Mouse (Mus musculus): ENCODE results near the gene Actg2.

Gene Actg2

DNA sequence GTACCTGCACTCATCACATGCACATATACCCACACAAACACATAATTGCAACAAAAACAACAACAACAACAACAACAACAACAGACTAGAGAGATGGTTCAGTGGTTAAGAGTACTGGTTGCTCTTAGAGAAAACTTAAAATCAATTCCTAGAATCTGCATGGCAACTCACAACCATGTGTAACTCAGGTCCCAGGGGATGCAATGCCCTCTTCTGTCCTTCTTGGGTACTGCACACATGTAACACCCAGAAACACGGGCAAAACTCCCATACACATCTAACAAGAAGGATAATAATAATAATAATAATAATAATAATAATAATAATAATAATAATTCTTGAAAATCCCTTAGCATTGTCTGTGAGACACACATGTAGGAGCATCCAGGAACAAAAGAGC is 23.6 kb downstream of the Actg2 start:
- in situ Hi-C loops (cut with MseI, MboI) = loop anchor here (5.0 kb wide), 1 partner anchor 155 kb away; no protein-coding TSS in a partner anchor

DNA sequence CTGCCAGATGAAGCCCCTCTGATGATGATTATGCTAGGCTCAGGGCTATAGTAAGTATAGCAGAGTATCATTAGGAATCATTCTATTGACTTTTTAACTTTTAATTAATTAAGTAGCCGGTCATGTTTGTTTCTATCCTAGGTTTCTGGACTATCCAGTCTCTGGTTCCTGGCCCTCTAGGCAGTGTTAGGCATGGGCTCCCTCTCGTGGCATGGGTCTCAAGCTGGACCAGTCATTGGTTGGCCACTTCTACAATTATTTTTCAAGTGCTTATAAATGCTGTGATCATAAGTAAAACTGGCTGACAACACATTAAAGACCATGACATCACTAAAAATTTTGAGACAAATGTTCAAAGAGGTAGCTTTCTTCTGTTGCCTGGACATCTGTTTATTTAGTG is 25.9 kb downstream of the Actg2 start:
- in situ Hi-C loops (cut with MseI, MboI) = loop anchor here (5.0 kb wide), 1 partner anchor 153 kb away; no protein-coding TSS in a partner anchor

DNA sequence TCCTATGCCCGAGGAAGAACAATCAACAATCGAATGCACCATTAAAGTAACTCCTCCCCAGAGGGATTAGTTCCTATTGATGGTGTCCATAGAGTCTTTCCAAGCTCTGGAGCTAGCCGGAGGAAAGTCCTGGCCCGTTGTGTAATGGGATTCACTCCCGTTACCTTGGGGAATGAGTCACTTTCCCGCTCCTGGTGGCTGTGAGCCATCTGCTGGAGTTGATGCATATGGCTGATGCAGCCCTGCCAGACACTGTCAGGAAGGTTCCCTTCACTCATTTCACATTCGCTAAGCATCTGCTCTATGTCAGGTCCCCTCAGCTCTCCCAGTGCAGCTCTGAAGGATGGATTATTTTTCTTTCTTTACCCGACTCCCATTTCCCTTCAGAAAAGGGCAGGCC is 26.6 kb downstream of the Actg2 start:
- in situ Hi-C loops (cut with MseI, MboI) = no loop called here

DNA sequence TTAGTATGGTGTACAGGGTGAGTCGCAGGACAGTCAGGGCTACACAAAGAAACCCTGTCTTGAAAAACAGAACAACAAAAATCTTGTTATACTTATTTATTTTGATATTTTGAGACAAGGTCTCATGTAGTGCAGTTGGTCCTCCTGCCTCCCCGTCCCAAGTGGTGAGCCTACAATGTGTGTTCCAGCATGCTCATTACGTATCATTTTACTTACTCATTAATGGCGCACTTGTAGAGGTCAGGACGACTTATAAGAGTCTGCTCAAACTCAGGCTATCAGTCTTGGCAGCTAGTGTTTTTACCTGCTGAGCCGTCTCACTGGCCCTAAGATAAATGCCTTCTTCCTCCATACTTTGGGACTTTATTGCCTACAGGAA is 28.9 kb downstream of the Actg2 start:
- in situ Hi-C loops (cut with MseI, MboI) = no loop called here

DNA sequence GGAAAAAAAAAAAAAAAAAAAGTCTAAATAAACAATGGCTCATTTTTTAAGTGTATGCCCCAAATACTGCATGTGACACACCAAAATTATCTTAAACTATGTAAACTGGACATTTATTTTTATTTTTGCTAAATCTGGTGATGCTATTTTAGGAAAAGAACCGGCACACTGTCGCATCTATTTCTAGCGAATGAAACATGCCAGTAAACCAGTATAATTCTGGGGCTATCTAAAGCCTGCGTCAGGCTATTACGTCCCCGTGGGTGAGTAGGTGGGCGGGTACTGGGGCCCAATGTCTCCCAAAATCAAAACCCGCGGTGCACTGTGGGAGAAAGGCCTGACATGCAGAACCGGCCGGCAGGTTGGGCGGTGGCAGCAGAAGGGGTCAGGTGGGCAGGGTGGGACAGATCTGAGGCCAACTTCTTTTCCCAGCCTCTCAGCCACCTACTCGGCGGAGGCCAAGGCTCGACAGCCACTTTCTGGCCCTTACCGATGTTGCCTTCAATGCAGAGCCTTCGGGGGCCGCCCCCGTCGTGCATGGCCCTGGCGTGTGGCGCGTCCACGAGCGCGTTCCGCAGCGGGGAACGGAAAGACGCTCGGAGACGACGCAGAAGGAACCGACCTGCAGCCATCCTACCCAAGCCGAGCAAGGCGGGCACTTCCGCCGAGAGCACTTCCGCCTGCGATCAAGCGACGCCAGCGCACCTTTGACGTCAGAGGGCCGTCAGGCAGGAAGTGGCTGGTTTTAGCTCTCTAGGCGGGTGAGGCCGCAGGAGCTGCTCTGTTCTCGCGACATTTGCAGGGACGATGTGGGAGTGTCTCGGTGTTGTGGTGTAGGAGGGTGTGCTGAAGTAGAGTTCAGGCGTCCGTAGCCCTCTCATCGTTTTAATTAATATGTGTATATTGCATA is 29.6 kb downstream of the Actg2 start, which contains the start of gene Dguok:
Dguok (minus strand) TSS at position 712 of the 910 bp plus-strand sequence.
- in situ Hi-C loops (cut with MseI, MboI) = no loop called here

DNA sequence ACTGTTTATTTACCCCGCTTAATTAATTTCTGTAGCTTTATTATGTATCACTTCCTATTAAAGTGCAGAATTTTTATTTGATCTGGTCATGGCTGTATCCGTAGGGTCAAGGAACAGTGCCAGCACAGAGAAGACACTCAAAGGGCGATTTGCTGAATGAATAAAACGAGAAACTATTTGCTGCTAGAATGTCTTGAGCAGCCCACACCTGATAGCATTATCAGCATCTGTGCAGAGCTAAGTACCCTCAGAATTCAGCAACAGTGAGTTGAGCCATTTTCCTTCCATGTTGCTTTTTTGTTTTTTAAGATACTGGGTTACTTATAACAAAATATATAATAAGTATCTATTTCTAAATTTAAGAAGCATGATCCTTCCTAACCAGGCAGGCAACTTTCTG is 30.5 kb downstream of the Actg2 start:
- in situ Hi-C loops (cut with MseI, MboI) = no loop called here

DNA sequence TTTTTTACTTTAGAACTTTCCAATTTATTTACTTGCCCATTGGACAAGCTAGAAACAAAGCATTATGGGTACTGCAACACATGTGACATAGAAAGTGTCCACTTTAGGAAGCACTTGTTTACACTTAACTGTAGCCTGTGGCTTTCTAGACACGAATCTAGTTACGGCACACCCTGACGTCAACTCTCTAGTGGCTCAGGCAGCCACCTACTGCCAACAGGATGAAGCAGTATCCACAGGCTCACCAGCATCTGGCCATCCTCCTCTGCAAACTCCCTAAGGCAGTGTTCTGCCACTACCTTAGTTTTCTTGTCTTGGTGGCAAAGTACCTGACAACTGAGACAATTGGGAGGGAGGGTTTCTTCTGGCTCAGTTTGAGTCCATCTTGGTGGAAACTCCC is 32.7 kb downstream of the Actg2 start:
- in situ Hi-C loops (cut with MseI, MboI) = no loop called here

DNA sequence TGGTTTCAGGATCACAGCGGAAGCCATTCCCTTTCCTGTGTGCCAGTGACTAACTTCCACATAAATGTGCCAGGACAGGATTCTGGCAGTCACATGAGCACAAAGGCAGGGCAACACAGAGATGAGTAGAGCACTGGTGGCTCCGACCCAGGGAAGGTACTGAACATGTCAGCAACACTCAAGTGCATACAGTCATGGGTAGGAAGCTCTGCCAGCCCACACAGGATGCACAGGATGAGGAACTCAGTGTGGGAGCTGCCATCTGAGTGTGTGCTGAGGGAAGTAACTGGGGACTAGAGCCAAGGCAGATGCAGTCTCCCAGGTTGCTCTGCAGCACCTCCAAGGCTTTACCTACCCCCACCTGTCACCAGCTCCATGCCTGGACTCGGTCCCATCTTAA is 33.4 kb downstream of the Actg2 start:
- in situ Hi-C loops (cut with MseI, MboI) = no loop called here

DNA sequence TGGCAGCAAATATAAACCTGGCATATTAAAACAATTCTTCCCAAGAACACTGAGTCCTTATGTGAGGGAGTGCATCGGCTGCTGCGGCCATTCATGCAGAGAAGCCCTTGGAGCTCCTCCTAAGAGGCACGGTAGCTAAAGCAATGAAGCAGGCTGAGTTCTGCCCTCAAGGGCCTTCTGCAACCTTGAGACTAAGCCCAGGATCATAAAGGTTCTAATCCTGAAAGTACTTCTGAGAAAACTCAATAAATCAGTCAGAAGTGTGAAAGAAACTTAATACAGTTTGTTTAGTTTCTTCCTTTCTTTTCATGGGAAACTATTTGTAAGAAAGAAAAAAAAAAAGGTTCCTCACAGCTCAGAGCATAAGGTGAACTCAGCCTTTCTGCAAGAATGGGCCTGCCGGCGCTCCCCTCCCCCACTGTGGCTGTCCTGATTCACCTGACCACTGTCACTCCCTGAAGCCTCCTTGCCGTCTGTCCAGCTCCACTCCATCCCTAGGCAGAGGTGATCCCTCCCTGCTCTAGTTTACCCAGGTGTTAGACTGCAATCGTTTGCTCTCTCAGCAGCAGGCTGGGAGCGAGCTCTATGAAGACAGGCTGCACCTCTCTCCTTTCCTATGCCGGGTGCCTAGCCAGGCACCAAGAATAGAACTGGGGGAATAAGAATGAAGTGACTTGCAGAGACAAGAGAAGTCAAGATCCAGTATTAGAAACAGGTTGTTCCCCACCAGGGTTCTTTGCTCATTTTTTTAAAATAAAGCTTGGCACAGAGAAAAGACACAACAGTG is 34.3 kb downstream of the Actg2 start:
- in situ Hi-C loops (cut with MseI, MboI) = no loop called here

DNA sequence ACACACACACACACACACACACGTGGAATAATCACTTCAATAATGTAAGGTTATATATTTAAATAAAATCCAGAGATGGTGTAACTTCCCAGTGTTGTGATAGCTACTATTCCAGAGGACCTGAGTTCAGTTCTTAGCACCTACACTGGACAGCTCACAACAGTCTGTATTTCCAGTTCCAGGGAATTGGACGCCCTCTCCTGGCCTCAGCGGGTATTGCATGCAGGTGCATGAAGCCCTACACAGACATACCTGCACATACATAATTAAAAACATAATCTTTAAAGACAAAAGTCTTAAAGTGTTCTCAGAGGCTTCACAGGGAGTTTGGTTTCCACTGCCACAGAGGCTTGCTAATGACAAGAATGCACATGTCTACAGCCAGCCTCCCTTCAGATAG is 35.6 kb downstream of the Actg2 start:
- in situ Hi-C loops (cut with MseI, MboI) = no loop called here

DNA sequence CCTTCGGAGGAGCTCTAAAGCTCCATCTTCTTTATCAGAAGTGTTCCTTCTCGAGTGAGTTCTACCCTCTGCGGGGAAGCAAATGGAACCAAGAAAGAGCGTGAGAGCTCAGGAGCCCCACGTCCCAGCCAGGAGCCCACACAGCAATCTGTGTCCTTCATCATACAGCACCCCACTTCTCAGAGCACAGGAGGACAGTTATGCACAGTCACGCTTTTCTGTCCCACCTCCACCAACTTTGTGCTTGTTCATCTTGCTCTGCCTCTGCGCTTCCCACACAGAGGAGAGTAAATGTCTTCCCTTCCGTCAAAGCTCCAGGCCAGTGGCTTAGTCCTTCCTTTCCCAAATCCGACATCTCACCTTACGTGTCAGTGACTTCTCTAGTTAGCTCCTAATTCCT is 37.0 kb downstream of the Actg2 start:
- in situ Hi-C loops (cut with MseI, MboI) = no loop called here

DNA sequence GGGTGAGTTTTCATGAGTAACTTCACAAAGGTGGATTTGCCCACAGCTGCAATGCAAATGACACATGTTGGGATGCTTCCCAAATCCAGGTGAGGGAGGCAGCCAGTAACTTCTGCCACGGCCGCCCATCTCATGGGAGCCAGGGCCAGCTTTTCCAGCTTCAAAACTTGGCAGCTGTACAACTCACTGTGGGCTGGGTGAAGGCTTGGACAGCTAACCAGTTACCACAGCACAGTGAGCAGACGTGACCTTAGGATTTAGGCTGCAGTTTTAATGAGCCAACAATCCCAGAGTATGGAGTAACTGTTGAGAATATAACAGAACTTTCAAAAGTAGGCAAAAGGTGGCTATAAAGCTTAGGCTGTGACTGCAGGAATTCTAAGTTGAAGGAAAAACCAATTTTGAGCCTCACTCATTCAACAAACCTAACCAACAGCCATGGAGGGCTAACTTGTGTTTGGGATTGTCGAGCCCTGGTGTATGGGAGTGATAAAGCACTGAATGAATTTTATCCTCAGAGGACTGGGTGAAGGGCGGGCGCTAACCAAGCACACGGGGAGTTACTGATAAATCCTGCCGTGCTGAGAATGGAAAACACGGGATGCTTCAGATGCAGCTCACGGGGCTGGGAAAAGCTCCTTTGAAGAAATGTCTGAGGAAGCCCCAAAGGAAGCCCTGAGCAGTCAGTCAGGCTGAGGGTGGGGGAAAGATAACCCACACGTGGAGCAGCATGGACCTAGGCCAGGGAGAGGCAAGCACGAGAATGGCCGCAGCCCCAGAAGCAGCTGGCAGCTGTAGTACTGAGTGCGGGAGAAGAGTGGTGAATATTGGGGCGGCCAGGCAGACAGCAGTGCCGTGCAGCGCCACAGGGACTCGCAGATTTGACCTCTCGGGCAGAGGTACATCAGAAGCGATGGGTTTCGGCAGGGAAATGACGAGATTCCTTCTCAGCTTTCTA is 39.0 kb downstream of the Actg2 start:
- in situ Hi-C loops (cut with MseI, MboI) = no loop called here

DNA sequence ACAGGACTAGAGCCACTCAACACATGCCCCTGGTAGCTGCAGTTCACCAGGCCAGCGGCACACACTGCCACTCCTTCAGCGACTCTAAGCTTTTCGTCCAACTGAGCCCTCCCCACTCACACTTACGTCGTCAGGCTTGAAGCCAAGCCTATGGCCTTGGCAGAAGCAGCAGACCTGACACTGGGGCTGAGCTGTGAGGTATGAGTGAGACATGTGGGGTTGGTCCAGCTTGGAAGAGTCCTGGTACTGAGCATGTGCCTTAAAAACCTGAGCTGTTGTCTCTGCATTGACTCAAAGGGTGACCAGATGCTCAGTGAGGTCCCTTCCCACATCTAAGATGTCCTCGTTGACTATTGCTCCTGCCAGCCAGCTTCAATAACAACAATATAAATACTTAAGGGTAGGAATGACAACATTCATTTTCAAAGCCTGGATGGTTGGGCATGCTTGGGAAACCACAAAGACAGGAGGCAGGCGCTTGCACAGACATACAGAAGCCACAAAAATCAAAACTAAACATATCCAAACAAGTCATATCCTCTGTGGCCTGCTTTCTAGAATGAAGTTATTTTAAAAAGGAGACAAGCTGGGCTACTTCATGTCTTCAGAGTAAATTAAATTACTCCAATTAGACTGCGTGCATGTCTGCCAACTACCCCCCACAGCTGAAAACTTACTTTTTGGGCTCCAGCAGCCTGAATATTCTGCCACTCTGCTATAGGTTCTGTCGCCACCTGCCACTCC is 39.9 kb downstream of the Actg2 start:
- in situ Hi-C loops (cut with MseI, MboI) = no loop called here

DNA sequence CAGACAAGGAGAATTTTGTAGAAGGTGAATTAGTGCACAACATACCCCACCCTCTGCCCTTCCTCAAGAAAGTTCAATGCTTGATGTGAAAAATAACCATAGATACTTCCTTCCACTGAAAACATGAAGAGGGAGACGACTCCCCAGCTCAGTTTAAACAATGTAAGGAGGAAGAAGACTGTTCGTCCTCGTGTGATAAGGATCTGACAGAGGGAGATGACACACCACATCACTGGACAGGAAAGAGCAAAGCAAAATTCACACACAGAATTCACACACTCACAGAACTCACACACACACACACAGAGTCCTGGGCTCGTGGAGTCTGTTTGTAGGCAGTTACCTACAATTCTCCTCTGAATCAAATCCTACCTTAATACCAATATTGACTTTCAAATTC is 45.4 kb downstream of the Actg2 start:
- in situ Hi-C loops (cut with MseI, MboI) = no loop called here

DNA sequence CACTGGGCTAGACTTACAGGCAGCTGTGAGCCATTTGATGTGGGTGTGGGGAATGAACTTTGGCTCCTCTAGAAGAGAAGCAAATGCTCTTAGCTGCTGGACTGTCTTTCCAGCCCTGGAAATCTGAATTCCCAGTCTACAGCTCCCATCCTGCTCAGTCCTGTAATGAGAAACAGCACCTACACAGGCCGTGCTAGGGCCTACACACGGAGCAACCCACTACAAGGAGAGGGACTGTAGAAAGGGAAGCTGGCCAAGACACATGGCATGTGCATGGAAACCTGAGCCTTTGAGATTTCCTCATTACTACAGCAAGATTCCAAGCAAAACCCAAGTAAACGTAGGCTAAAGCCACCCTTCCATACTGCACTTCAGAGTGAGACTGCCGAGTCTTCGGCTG is 47.9 kb downstream of the Actg2 start:
- in situ Hi-C loops (cut with MseI, MboI) = no loop called here

DNA sequence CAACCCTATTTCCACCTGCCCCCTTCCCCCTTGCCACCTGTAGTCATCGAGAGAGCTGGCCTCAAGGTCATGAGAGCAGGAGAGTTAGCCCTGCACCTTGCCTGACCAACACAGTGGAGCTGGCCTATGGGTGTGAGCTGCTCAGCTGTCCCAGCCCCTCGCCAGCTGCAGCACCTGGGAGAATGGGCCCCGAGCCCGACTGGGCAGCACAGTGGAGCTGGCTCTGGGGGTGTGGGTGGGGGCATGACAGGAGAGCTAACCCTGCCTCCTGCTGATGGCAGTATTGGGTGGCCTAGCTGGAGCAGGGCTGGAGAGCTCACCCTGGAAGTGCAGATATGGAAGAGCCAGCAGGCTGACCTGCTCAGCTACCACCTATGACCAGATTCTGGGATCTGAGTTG is 48.8 kb downstream of the Actg2 start:
- in situ Hi-C loops (cut with MseI, MboI) = no loop called here

DNA sequence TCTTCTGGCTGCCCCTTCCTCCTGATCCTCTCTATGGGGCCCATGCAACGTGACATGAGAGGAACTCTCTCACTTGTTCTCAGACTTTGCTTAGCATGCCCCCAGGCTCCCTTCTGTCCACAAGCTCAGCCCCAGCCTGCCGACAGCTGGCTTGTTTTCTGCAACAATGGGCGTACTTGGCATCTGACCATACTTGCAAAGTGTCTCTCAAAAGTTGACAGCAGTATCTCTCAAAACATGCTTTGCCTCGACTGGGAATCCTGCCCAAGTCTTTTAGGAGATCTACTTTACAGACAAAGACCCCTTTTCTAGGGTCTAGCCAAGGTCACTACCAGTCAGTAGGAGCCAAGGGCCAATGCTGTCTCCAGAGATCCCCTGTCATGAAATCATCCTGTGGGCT is 50.2 kb downstream of the Actg2 start:
- in situ Hi-C loops (cut with MseI, MboI) = no loop called here

DNA sequence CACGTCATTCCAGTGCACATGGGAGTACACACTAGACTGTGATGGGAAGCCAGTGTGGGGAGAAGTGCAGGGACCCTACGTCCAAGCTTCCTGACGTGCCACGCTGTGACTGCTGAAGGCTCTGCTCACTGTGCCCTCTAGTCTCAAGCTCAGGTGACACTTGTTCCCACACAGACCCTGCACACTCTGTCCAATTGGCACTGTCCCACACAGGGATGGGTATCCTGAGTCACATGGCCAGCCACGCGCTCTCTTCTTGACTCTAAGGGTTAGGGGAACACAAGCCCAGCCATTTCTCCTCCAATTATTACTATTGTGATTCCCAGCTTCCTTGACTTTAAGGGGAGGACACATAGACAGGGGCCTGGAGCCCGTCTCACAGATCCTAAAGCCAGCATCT is 52.3 kb downstream of the Actg2 start:
- in situ Hi-C loops (cut with MseI, MboI) = no loop called here

DNA sequence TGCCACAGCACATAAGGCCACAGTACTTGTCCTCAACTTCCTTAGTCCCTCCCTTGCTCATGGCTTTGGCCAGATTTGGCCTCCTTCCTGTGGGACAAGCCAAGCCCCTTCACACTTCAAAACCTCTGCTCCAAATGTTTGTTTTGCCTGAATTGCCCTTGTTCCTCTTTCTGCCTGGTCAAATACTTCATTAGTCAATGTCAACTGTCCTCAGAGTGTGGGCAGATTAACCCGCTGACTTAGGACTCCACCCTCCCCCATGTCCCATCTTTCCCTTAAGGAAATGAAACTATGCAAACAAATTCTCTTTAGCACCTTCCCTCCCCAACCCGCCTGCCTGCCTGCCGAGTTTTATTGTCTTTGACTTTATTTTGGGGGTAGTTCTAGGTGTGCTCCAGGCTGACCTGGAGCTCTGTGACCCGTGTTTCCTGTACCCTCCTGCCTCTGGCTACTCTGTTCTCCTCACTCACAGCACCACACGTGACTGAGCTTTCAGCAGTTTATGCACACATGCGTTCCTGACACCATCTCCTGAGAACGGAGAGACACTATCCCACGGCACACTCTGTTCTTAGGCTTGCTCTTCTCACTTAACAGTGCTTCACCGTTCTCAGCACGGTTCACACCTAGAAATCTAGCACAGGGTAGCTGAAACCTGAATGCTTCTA is 53.5 kb downstream of the Actg2 start:
- in situ Hi-C loops (cut with MseI, MboI) = no loop called here

DNA sequence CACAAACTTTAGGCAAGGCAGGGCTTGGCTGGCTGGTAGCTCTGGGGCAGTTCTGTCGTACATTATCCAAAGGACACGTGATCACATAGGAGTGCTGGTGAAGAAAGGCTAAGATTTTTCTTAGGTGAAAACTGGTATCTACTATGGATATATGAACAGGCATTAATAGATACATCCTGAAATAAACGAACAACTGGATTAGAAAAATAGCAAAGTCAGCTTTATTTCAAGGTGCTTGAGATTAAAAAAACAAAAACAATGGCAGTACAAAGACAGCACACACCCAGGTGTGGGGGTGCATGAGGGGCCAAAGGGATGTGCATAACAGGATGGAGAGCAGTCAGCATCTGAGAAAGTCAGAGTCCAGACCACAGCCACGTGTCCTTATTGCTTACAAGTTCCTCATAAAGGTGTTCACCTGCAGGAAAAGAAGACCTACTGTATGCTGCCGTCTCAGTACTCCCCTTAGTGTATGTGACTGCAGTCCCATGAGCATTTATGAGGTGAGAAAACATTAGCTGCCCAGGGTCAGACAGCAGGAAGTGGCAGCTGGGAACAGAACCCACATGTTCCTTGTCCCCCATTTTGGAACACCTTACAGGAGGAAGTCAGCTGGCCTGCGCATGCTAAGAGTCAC is 55.9 kb downstream of the Actg2 start:
- in situ Hi-C loops (cut with MseI, MboI) = no loop called here
